Mouse (Mus musculus): ENCODE results near the gene Jak2. TPM values are rescaled to one million over a fixed set of nuclear protein-coding genes. Genes with fewer than 3 reads are reported as not detected.

The Jak2 gene
- polyA plus RNA-seq, 1 experiment from 2014 or later, result 14.9 TPM

DNA sequence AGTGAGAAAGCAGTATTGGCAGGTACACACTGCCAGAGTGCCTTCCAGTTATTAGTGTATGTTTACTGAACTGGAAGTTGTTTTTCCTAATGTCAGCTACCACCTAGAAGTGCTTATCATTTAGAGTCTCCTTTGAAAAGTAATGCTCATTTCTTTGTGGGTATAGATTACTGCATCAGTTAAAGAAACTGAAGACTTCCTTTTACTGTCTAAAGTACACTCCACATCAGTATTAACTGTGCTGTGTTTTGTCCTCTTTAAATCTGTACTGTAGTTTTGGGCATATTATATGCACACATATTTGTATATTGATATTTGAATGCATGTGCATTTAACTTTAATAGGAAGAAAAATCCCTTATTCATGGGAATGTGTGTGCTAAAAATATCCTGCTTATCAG is 44.5 kb downstream of the Jak2 start:
- Histone ChIP-seq H3K9me3 (replicated peaks; ENCODE audit: control insufficient read depth, low read length) (no peaks in the 10 kb centered on the region), H3K36me3 (replicated peaks; ENCODE audit: control insufficient read depth, insufficient read depth, low read depth, low read length) (no peaks in the 10 kb centered on the region), H3K9ac (replicated peaks; ENCODE audit: low read length) (no peak overlapping the region), H3K4me2 (ENCODE audit: low read depth, low read length) (no peak overlapping the region), H3K4me3 (ENCODE audit: low read depth, low read length) (no peak overlapping the region), H3K4me1 (ENCODE audit: control insufficient read depth, insufficient read depth, low read length) (no peaks in the 10 kb centered on the region), H3K27ac (replicated peaks; ENCODE audit: low read depth, low read length) (no peak overlapping the region), H3K27me3 (ENCODE audit: control insufficient read depth, insufficient read depth, low read length) (no peaks in the 10 kb centered on the region)
- no peak for DNase-seq (ENCODE audit: low spot score)
- no peak for ATAC-seq (replicated peaks; ENCODE audit: insufficient number of reproducible peaks, low FRiP score, low TSS enrichment, low read depth)

DNA sequence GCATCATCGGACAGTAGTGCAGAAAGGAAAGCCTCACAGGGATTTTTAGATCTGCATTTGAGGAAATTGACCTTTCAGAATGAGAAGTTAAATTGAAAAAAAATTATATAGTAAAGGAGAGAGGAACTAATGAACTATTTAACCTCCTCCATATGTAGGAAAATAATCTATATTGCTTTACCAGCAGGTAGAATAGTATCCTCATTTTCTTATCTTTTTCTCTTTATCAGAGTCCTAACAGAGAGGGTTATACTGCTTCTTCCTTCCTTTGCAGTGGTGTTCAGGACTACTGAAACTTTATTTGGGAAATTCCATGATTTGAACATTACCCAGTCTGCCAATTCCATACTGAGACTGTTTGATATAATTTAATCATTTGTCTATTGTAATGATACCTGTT is 45.7 kb downstream of the Jak2 start:
- Histone ChIP-seq H3K4me2 (ENCODE audit: low read depth, low read length) (no peak overlapping the region), H3K4me1 (ENCODE audit: control insufficient read depth, insufficient read depth, low read length) (no peaks in the 10 kb centered on the region), H3K36me3 (replicated peaks; ENCODE audit: control insufficient read depth, insufficient read depth, low read depth, low read length) (no peaks in the 10 kb centered on the region), H3K27ac (replicated peaks; ENCODE audit: low read depth, low read length) (no peak overlapping the region), H3K9me3 (replicated peaks; ENCODE audit: control insufficient read depth, low read length) (no peaks in the 10 kb centered on the region), H3K9ac (replicated peaks; ENCODE audit: low read length) (no peak overlapping the region), H3K27me3 (ENCODE audit: control insufficient read depth, insufficient read depth, low read length) (no peaks in the 10 kb centered on the region), H3K4me3 (ENCODE audit: low read depth, low read length) (no peak overlapping the region)
- WGBS, result 98% methylated on average over 1 of the region's 1 CpGs
- DNase-seq (ENCODE audit: low spot score) (no peak), ATAC-seq (replicated peaks; ENCODE audit: insufficient number of reproducible peaks, low FRiP score, low TSS enrichment, low read depth) (no peak)

- Histone ChIP-seq H3K9me3 (replicated peaks; ENCODE audit: control insufficient read depth, low read length) (no peaks in the 10 kb centered on the region), H3K9ac (replicated peaks; ENCODE audit: low read length) (no peak overlapping the region), H3K4me3 (ENCODE audit: low read depth, low read length) (no peak overlapping the region), H3K27ac (replicated peaks; ENCODE audit: low read depth, low read length) (no peak overlapping the region), H3K36me3 (replicated peaks; ENCODE audit: control insufficient read depth, insufficient read depth, low read depth, low read length) (no peaks in the 10 kb centered on the region), H3K4me2 (ENCODE audit: low read depth, low read length) (no peak overlapping the region), H3K4me1 (ENCODE audit: control insufficient read depth, insufficient read depth, low read length) (no peaks in the 10 kb centered on the region), H3K27me3 (ENCODE audit: control insufficient read depth, insufficient read depth, low read length) (no peaks in the 10 kb centered on the region)
- no peak for ATAC-seq (replicated peaks; ENCODE audit: insufficient number of reproducible peaks, low FRiP score, low TSS enrichment, low read depth)
- 90% methylated on average over 13 of the region's 13 CpGs for WGBS
- no peak for DNase-seq (ENCODE audit: low spot score)
Observed at GRCm38 (mm10) chr19:29300919-29301318, 49.3 kb downstream of the Jak2 start.

DNA sequence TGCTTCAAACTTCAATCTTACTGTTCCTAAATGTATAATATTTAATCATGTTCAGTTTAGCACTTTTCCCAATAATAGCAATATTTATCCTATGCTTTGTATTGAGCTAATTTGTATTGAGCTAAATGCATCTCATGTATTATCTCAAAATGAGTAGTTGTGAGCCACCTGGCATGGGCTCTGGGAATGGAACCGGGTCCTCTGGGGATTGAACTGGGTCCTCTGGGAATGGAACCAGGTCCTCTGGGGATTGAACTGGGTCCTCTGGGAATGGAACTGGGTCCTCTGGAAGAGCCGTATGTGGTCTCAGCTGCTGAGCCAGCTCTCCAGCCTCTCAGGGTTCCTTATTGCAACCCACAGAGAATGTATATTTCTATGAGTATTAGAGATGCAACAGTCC is 50.5 kb downstream of the Jak2 start:
- Histone ChIP-seq H3K4me3 (ENCODE audit: low read depth, low read length) (no peak overlapping the region), H3K36me3 (replicated peaks; ENCODE audit: control insufficient read depth, insufficient read depth, low read depth, low read length) (no peaks in the 10 kb centered on the region), H3K4me2 (ENCODE audit: low read depth, low read length) (no peak overlapping the region), H3K4me1 (ENCODE audit: control insufficient read depth, insufficient read depth, low read length) (no peaks in the 10 kb centered on the region), H3K27me3 (ENCODE audit: control insufficient read depth, insufficient read depth, low read length) (no peaks in the 10 kb centered on the region), H3K9me3 (replicated peaks; ENCODE audit: control insufficient read depth, low read length) (no peaks in the 10 kb centered on the region), H3K9ac (replicated peaks; ENCODE audit: low read length) (no peak overlapping the region), H3K27ac (replicated peaks; ENCODE audit: low read depth, low read length) (no peak overlapping the region)
- WGBS, result 89% methylated on average over 2 of the region's 2 CpGs
- ATAC-seq (replicated peaks; ENCODE audit: insufficient number of reproducible peaks, low FRiP score, low TSS enrichment, low read depth) (no peak), DNase-seq (ENCODE audit: low spot score) (no peak)

DNA sequence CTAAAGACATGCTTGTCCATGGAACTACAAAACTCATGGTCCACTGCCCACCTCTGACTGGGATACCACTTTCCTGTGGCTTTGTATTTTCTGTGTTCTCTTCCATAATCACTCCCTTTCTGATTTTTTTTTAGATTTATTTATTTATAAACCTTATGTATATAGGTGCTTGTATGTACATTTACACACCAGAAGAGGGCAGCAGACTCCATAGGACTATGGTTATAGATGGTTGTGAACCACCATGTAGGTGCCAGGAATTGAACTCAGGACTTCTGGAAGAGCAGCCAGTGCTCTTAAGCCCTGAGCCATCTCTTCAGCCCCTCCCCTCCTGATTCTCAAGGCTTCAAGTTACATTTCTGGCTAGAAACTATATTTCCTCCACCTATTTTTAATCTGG is 57.2 kb downstream of the Jak2 start:
- H3K4me3 ChIP-seq (ENCODE audit: low read depth, low read length), result no peak overlapping the region
- no peak for ATAC-seq (replicated peaks; ENCODE audit: insufficient number of reproducible peaks, low FRiP score, low TSS enrichment, low read depth)
- H3K27me3 ChIP-seq (ENCODE audit: control insufficient read depth, insufficient read depth, low read length), result no peaks in the 10 kb centered on the region
- no peak overlapping the region for H3K4me2 ChIP-seq (ENCODE audit: low read depth, low read length)
- no peaks in the 10 kb centered on the region for H3K9me3 ChIP-seq (replicated peaks; ENCODE audit: control insufficient read depth, low read length)
- H3K4me1 ChIP-seq (ENCODE audit: control insufficient read depth, insufficient read depth, low read length), result no peaks in the 10 kb centered on the region
- H3K36me3 ChIP-seq (replicated peaks; ENCODE audit: control insufficient read depth, insufficient read depth, low read depth, low read length), result no peaks in the 10 kb centered on the region; the same call in 1 of the 2 replicates
- no peak overlapping the region for H3K9ac ChIP-seq (replicated peaks; ENCODE audit: low read length)
- no peak for DNase-seq (ENCODE audit: low spot score)
- H3K27ac ChIP-seq (replicated peaks; ENCODE audit: low read depth, low read length), result no peak overlapping the region

DNA sequence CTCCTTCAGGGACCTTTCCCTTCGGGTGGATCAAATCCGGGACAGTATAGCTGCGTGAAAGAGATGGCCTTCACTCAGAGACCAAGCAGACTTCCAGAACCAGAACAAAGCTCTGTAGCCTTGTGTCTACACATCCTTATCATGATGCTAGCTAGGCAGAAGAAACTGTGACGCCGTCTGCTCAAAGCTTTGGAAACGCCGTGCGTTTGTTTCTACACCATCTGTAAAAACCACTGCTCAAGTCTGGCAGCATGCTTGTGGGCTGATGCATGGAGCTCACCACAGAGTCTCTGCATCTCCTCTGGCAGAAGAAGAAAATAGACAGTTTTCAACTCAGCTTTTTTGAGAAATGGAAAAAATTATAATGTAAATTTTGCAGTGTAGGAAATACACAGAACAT is 60.2 kb downstream of the Jak2 start:
- H3K4me3 ChIP-seq (ENCODE audit: low read depth, low read length), result no peak overlapping the region
- H3K4me2 ChIP-seq (ENCODE audit: low read depth, low read length), result no peak overlapping the region
- DNase-seq (ENCODE audit: low spot score) (no peak), ATAC-seq (replicated peaks; ENCODE audit: insufficient number of reproducible peaks, low FRiP score, low TSS enrichment, low read depth) (no peak)
- no peaks in the 10 kb centered on the region for H3K9me3 ChIP-seq (replicated peaks; ENCODE audit: control insufficient read depth, low read length)
- H3K9ac ChIP-seq (replicated peaks; ENCODE audit: low read length), result no peak overlapping the region
- 95% methylated on average over 8 of the region's 8 CpGs for whole genome bisulfite sequencing
- no peaks in the 10 kb centered on the region for H3K27me3 ChIP-seq (ENCODE audit: control insufficient read depth, insufficient read depth, low read length)
- no peaks in the 10 kb centered on the region; the same call in 1 of the 2 replicates for H3K36me3 ChIP-seq (replicated peaks; ENCODE audit: control insufficient read depth, insufficient read depth, low read depth, low read length)
- no peak overlapping the region for H3K27ac ChIP-seq (replicated peaks; ENCODE audit: low read depth, low read length)
- no peaks in the 10 kb centered on the region for H3K4me1 ChIP-seq (ENCODE audit: control insufficient read depth, insufficient read depth, low read length)

DNA sequence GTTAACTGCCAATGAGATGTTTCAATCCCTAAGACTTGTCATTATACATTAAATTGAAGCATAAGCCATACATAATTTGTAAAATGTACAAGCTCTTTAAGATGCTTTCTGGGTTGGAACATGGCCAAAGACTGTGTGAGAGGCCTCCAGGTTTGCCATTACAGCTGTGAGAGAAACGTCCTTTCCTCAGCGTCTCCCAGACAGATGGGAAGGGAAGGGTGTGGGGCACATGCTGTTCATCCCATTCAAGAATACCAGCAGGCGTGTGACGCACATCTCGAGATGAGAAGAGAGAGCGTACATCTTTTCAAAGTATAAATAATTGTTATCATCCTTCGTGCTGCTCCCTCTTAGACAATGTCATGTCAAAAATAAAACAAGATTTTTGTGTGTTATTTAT is 61.0 kb downstream of the Jak2 start:
- H3K36me3 ChIP-seq (replicated peaks; ENCODE audit: control insufficient read depth, insufficient read depth, low read depth, low read length), result no peaks in the 10 kb centered on the region; the same call in 1 of the 2 replicates
- H3K9ac ChIP-seq (replicated peaks; ENCODE audit: low read length), result no peak overlapping the region
- H3K4me2 ChIP-seq (ENCODE audit: low read depth, low read length), result no peak overlapping the region
- WGBS, result 79% methylated on average over 7 of the region's 7 CpGs
- no peaks in the 10 kb centered on the region for H3K27me3 ChIP-seq (ENCODE audit: control insufficient read depth, insufficient read depth, low read length)
- no peaks in the 10 kb centered on the region for H3K9me3 ChIP-seq (replicated peaks; ENCODE audit: control insufficient read depth, low read length)
- DNase-seq (ENCODE audit: low spot score) (no peak), ATAC-seq (replicated peaks; ENCODE audit: insufficient number of reproducible peaks, low FRiP score, low TSS enrichment, low read depth) (no peak)
- no peak overlapping the region for H3K27ac ChIP-seq (replicated peaks; ENCODE audit: low read depth, low read length)
- H3K4me1 ChIP-seq (ENCODE audit: control insufficient read depth, insufficient read depth, low read length), result no peaks in the 10 kb centered on the region
- H3K4me3 ChIP-seq (ENCODE audit: low read depth, low read length), result no peak overlapping the region

GRCm38 (mm10) chr19:29323416-29324049 is 71.9 kb downstream of the Jak2 start:
- Histone ChIP-seq H3K4me2 (ENCODE audit: low read depth, low read length) (no peak overlapping the region), H3K27me3 (ENCODE audit: control insufficient read depth, insufficient read depth, low read length) (no peaks in the 10 kb centered on the region), H3K4me1 (ENCODE audit: control insufficient read depth, insufficient read depth, low read length) (no peaks in the 10 kb centered on the region), H3K9ac (replicated peaks; ENCODE audit: low read length) (no peak overlapping the region), H3K4me3 (ENCODE audit: low read depth, low read length) (no peak overlapping the region), H3K36me3 (replicated peaks; ENCODE audit: control insufficient read depth, insufficient read depth, low read depth, low read length) (no peaks in the 10 kb centered on the region), H3K9me3 (replicated peaks; ENCODE audit: control insufficient read depth, low read length) (no peaks in the 10 kb centered on the region), H3K27ac (replicated peaks; ENCODE audit: low read depth, low read length) (no peak overlapping the region)
- DNase-seq (ENCODE audit: low spot score) (no peak), ATAC-seq (replicated peaks; ENCODE audit: insufficient number of reproducible peaks, low FRiP score, low TSS enrichment, low read depth) (no peak)
- WGBS, result 73% methylated on average over 8 of the region's 8 CpGs

Measured in embryonic facial prominence, embryonic 11.5 days (tissue).